Mouse (Mus musculus) liver, postnatal 0 days (tissue): ENCODE measurements around the gene Rgs11. TPM values are rescaled to one million over a fixed set of nuclear protein-coding genes. Genes with fewer than 3 reads are reported as not detected.
"Not testable (repeated sequence)": the region's sequence is repeated elsewhere in the genome, so short reads cannot be mapped to it uniquely, and the experiment has no call there.

Experiments used
- ATAC-seq: fragments of 200-750 bp; cut with Nextera tagmentation; 2 replicates; pipeline ENCODE4 v1.8.0; 2017; ENCODE audit warnings: mild to moderate bottlenecking, moderate library complexity
- DNase-seq: peaks from one replicate; pipeline ENCODE4 v3.0.0-alpha.2; 2016
- H3K27ac ChIP-seq: fragments of 300-500 bp; sonication (generic); 2 replicates; pipeline ENCODE4 v1.5.1; 2014; ENCODE audit warnings: antibody characterized with exemption, moderate library complexity, mild to moderate bottlenecking, low read depth
- H3K27me3 ChIP-seq: fragments of 300-500 bp; sonication (generic); 2 replicates; pipeline ENCODE4 v1.6.1; 2014; ENCODE audit warnings: low read length, control low read depth, mixed read lengths; ENCODE audit not compliant: insufficient read depth
- H3K36me3 ChIP-seq: fragments of 300-500 bp; sonication (generic); replicated peaks from 2 replicates; pipeline ENCODE4 v1.6.1; 2014; ENCODE audit warnings: mild to moderate bottlenecking, control low read depth, low read length, moderate library complexity, mixed read lengths; ENCODE audit not compliant: insufficient read depth
- H3K4me1 ChIP-seq: fragments of 300-500 bp; sonication (generic); 2 replicates; pipeline ENCODE4 v1.6.1; 2014; ENCODE audit warnings: antibody characterized with exemption, mild to moderate bottlenecking, control low read depth; ENCODE audit not compliant: insufficient read depth
- H3K4me2 ChIP-seq: fragments of 300-500 bp; sonication (generic); 2 replicates; pipeline ENCODE4 v1.6.1; 2014; ENCODE audit warnings: low read depth, mild to moderate bottlenecking, low read length, moderate library complexity, mixed read lengths
- H3K4me3 ChIP-seq: fragments of 300-500 bp; sonication (generic); 2 replicates; pipeline ENCODE4 v1.5.1; 2014; ENCODE audit warnings: low read depth, low read length
- H3K9ac ChIP-seq: fragments of 300-500 bp; sonication (generic); replicated peaks from 2 replicates; pipeline ENCODE4 v1.6.1; 2014; ENCODE audit warnings: mild to moderate bottlenecking, moderate library complexity
- H3K9me3 ChIP-seq: fragments of 300-500 bp; sonication (generic); 2 replicates; pipeline ENCODE4 v1.6.1; 2016; ENCODE audit warnings: mild to moderate bottlenecking, control low read depth, low read length, mixed read lengths
- CTCF ChIP-seq: sonication (generic); IDR thresholded peaks from 2 replicates; pipeline ENCODE4 v1.5.1; 2016; ENCODE audit warnings: antibody characterized with exemption, low read depth
- EP300 ChIP-seq: IDR thresholded peaks from 2 replicates; pipeline ENCODE4 v1.6.1; 2016; ENCODE audit warnings: antibody characterized with exemption, low read depth, mild to moderate bottlenecking
- WGBS: fragments of 180-500 bp; shearing (Covaris S2); extraction: QIAGEN DNeasy Blood & Tissue Kit; methylation state at CpG from one replicate; pipeline ENCODE4 v1.1.7; 2014; ENCODE audit not compliant: insufficient replicate concordance; 5-methylcytosine and 5-hydroxymethylcytosine counted together
- polyA plus RNA-seq: library from polyadenylated mRNA; unstranded; fragments of >200 nt; fragmentation: Nextera tagmentation; extraction: Ambion mirVana; gene quantifications from 2 replicates; pipeline ENCODE4 v1.2.1, GENCODE M21; 2015

Gene Rgs11
- polyA plus RNA-seq, 1 experiment from 2014 or later: not detected

GRCm38 (mm10) chr17:26188091-26188805 lies 14.5 kb upstream of the Rgs11 start:
- Histone ChIP-seq H3K9ac (no peak overlapping the region), H3K4me3 (no peak overlapping the region), H3K4me2 (no peak overlapping the region), H3K27ac (no peak overlapping the region), H3K9me3 (no peaks in the 10 kb centered on the region), H3K27me3 (no peaks in the 10 kb centered on the region), H3K4me1 (no peaks in the 10 kb centered on the region), H3K36me3 (peaks cover 67% of the 10 kb centered on the region)
- no peak for DNase-seq
- WGBS: 91% methylated on average over 11 of the region's 11 CpGs
- ATAC-seq: no peak
- TF ChIP-seq EP300 (no peak), CTCF (no peak)

GRCm38 (mm10) chr17:26191486-26191885 lies 11.3 kb upstream of the Rgs11 start:
- DNase-seq, H3K4me1 ChIP-seq, H3K9me3 ChIP-seq, H3K27me3 ChIP-seq, H3K4me3 ChIP-seq, ATAC-seq, H3K4me2 ChIP-seq, H3K27ac ChIP-seq, H3K9ac ChIP-seq: not testable (repeated sequence)
- H3K36me3 ChIP-seq: peaks cover 67% of the 10 kb centered on the region
- 86% methylated on average over 7 of the region's 7 CpGs for WGBS
- TF ChIP-seq CTCF: peak; percentile 14; the same call in 1 of the 2 replicates

GRCm38 (mm10) chr17:26192481-26193190 lies 10.1 kb upstream of the Rgs11 start:
- WGBS: 89% methylated on average over 15 of the region's 15 CpGs
- TF ChIP-seq EP300 (no peak), CTCF (no peak)

GRCm38 (mm10) chr17:26198892-26199291 lies 3.9 kb upstream of the Rgs11 start, which contains the start of gene Pdia2:
TSS of gene Pdia2 (minus strand) at chr17:26199087.
- 52% methylated on average over 4 of the region's 4 CpGs for WGBS

More at GRCm38 (mm10) chr17:26192481-26193190, 10.1 kb upstream of the Rgs11 start:
- Histone ChIP-seq H3K36me3 (peaks cover 62% of the 10 kb centered on the region), H3K9me3 (no peaks in the 10 kb centered on the region), H3K27me3 (no peaks in the 10 kb centered on the region), H3K4me3 (no peak overlapping the region), H3K9ac (no peak overlapping the region), H3K4me2 (no peak overlapping the region), H3K27ac (no peak overlapping the region), H3K4me1 (no peaks in the 10 kb centered on the region)
- no peak for DNase-seq
- no peak for ATAC-seq

GRCm38 (mm10) chr17:26200831-26201705 lies 1.7 kb upstream of the Rgs11 start:
- Histone ChIP-seq H3K27ac (no peak overlapping the region), H3K9ac (peak overlapping the region; percentile 59), H3K4me2 (peak overlapping the region; percentile 86), H3K36me3 (peaks cover 6% of the 10 kb centered on the region), H3K4me3 (peak overlapping the region; percentile 51), H3K9me3 (no peaks in the 10 kb centered on the region), H3K27me3 (peaks cover 44% of the 10 kb centered on the region), H3K4me1 (peaks cover 26% of the 10 kb centered on the region)
- DNase-seq: peak; percentile 55
- no peak for TF ChIP-seq CTCF
- TF ChIP-seq EP300: no peak
- 2% methylated on average over 64 of the region's 92 CpGs for WGBS
- ATAC-seq: peak; percentile 55

More at GRCm38 (mm10) chr17:26198892-26199291, 3.9 kb upstream of the Rgs11 start, which contains the start of gene Pdia2:
- Histone ChIP-seq H3K36me3 (peaks cover 19% of the 10 kb centered on the region), H3K9ac (peak within 1 kb of the TSS; percentile 38), H3K27ac (0 out of 2 replicates have a peak within 1 kb of the TSS, but pooled peaks have one; percentile 16), H3K4me2 (peak within 1 kb of the TSS; percentile 86), H3K4me1 (peaks cover 26% of the 10 kb centered on the region), H3K4me3 (peak within 1 kb of the TSS; percentile 30), H3K9me3 (no peaks in the 10 kb centered on the region), H3K27me3 (peaks cover 40% of the 10 kb centered on the region)
- peak; percentile 69 for ATAC-seq
- TF ChIP-seq CTCF: no peak
- TF ChIP-seq EP300: peak; percentile 76
- peak; percentile 52 for DNase-seq
